Mouse (Mus musculus): Measurements from ENCODE around the gene Prm2. TPM values are rescaled to one million over a fixed set of nuclear protein-coding genes. Genes with fewer than 3 reads are reported as not detected.

Prm2 gene
- not detected in 2 replicates for polyA plus RNA-seq (2015; fragmentation: Nextera tagmentation; extraction: Ambion mirVana)

DNA sequence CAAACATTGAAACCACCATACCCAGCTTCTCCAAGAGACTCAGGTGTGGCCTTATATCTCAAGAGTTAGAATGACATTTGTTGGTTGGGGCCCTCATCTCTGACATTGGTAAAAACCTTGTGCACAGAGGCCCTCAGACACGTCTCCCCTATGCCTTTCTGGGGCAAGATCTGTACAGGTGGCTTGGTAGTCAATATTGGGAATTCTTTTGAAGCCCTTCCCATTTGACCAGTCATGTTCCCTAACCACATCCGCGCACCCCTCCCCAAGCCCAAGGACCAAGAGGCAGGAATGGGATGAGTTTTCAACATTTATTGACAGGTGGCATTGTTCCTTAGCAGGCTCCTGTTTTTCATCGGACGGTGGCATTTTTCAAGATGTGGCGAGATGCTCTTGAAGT lies at the start of gene Prm2:
Prm2 (minus strand) TSS at position 101 of the 400 bp plus-strand sequence.

GRCm38 (mm10) chr16:10834911-10835587 lies 39.1 kb upstream of the Prm2 start, which contains the start of gene Rmi2:
Gene Rmi2, plus strand, starts transcription at chr16:10835059.

GRCm38 (mm10) chr16:10812865-10813371 lies 17.0 kb upstream of the Prm2 start, which contains the start of gene Gm11172:
Gene Gm11172, plus strand, starts transcription at chr16:10812915.

DNA sequence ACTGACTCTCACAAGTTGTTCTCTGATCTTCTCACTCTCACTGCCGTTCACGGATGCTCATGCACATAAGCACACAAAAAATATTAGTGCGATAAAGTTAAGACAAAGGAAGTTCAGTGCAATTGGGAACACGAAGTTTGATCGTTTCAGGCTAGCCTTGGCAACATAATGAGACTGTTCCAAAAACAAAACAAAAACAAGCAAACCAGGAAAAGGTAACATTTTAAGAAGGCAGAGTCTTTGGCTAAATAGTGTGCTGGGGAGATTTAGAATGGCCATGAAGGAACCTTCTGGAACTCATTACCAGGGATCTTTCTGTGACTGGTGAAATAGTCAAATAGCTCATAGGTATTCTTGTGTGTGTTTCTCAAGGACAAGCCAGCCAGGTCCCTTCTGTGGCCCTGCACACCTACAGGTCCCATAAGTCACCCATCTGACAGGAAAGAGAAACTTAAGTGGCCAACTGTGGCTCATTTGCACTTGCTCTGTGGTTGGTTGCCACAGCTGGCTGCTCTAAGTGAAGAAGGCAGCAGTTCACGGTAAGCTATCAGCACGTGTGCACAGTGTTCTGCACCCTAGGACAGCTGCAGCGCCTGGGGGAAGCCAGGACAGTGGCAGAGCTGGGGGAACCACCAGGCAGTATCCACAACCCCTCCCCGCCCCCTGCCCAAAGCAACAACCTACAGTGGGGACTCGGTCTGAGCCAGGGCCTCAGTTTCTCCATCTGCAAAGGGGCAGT lies 10.0 kb upstream of the Prm2 start, which contains the start of gene Prm1:
Prm1 (minus strand) TSS at position 51 of the 739 bp plus-strand sequence.

DNA sequence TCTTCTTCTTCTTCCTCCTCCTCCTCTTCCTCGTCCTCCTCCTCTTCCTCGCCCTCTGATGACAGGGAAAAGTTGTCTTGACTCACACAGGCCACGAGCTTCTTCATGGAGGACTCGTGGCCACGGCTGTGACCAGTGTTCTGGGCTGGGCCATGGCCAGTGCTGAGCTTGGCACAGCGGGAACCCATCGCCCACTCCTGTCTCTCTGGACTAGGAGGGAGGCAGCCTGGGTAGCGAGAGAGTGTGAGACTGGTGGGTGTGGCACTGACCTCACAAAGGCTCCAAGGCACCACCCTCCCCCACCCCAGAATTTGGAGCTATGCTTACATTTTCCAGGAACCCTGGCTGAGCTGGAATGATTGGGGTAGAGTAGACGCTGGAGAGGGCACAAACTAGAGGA lies 5.2 kb downstream of the Prm2 start, which contains the start of gene Prm3:
Prm3 (minus strand) TSS at position 213 of the 400 bp plus-strand sequence.

DNA sequence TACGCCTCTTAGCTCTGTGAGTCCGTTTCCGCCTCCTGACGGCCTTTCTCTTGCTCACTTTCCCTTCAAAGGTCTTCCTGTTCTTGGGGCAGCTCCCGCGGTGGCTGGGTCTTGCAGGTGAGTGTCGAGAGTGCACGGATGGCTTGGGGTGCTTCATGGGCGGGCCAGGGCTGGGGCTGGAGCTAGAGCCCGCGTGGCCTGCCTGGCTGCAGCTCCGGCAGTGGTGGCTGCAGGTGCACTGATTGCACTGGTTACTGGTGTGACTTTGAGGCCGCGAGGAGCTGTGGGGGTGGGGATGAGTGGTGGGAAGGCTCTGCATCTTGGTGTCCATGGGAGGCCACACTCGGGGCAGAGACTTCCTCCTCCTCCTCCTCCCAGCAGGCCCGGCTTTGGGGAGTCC lies 7.7 kb downstream of the Prm2 start, which contains the start of gene Tnp2:
Tnp2 (minus strand) TSS at position 390 of the 400 bp plus-strand sequence.

GRCm38 (mm10) chr16:10785371-10786231 lies 10.3 kb downstream of the Prm2 start, which contains the start of gene Socs1:
Gene Socs1, minus strand, starts transcription at chr16:10785536.

Other genes starting within 250 kb of the Prm2 start
- gene Socs1, start 10.6 kb downstream of the Prm2 start, polyA plus RNA-seq (2015; fragmentation: Nextera tagmentation; extraction: Ambion mirVana): 5.7 and 7.2 TPM in 2 replicates
- not detected in 2 replicates for gene Tnp2, start 7.5 kb downstream of the Prm2 start, polyA plus RNA-seq (2015; fragmentation: Nextera tagmentation; extraction: Ambion mirVana)
- not detected in 2 replicates for gene Prm3, start 5.2 kb downstream of the Prm2 start, polyA plus RNA-seq (2015; fragmentation: Nextera tagmentation; extraction: Ambion mirVana)
- gene Prm1, start 9.7 kb upstream of the Prm2 start, polyA plus RNA-seq (2015; fragmentation: Nextera tagmentation; extraction: Ambion mirVana): 1.0 TPM in 1 of 2 replicates, not detected in the other
- not detected in 2 replicates for gene Gm11172, start 16.8 kb upstream of the Prm2 start, polyA plus RNA-seq (2015; fragmentation: Nextera tagmentation; extraction: Ambion mirVana)
- gene Rmi2, start 38.9 kb upstream of the Prm2 start, polyA plus RNA-seq (2015; fragmentation: Nextera tagmentation; extraction: Ambion mirVana): 0.92 and 0.94 TPM in 2 replicates